Mouse (Mus musculus) bone marrow macrophage, adult 2 months (primary cell): ENCODE data around the gene 1700001C19Rik. TPM values are rescaled to one million over a fixed set of nuclear protein-coding genes. Genes with fewer than 3 reads are reported as not detected.

Experiments
- H3K27ac ChIP-seq: 2 replicates; pipeline ENCODE4 v1.5.1; 2012; ENCODE audit warnings: low read depth, low read length; ENCODE audit not compliant: insufficient read depth
- H3K4me1 ChIP-seq: 2 replicates; pipeline ENCODE4 v1.6.1; 2012; ENCODE audit warnings: low read length; ENCODE audit not compliant: control insufficient read depth, insufficient read depth
- H3K4me3 ChIP-seq: 2 replicates; pipeline ENCODE4 v1.5.1; 2012; ENCODE audit warnings: mild to moderate bottlenecking, low read length, moderate library complexity; ENCODE audit not compliant: insufficient read depth
- CTCF ChIP-seq: IDR thresholded peaks from 2 replicates; pipeline ENCODE4 v1.5.1; 2012; ENCODE audit warnings: low read depth, mild to moderate bottlenecking, low read length, moderate library complexity
- POLR2A ChIP-seq: IDR thresholded peaks from 2 replicates; pipeline ENCODE4 v1.6.1; 2012; ENCODE audit warnings: mild to moderate bottlenecking, low read depth, low read length, borderline replicate concordance
- polyA plus RNA-seq: library from polyadenylated mRNA; stranded (reverse); fragments of >200 nt; gene quantifications from 2 replicates; pipeline ENCODE4 v1.2.4, GENCODE M21; 2012; ENCODE audit not compliant: missing spikeins, insufficient read depth, insufficient read length

Gene 1700001C19Rik
- polyA plus RNA-seq, 1 experiment, result 0.34 TPM

GRCm38 (mm10) chr17:47472435-47473350 is 35.5 kb upstream of the 1700001C19Rik start:
- Histone ChIP-seq H3K4me3 (no peak overlapping the region), H3K27ac (no peak overlapping the region), H3K4me1 (no peaks in the 10 kb centered on the region)
- TF ChIP-seq CTCF, result no peak
- TF ChIP-seq POLR2A, result no peak

- no peak overlapping the region for H3K4me3 ChIP-seq
- no peaks in the 10 kb centered on the region for H3K4me1 ChIP-seq
- H3K27ac ChIP-seq, result no peak overlapping the region
- TF ChIP-seq CTCF (no peak), POLR2A (no peak)
Observed at GRCm38 (mm10) chr17:47470686-47471085, 33.5 kb upstream of the 1700001C19Rik start.

DNA sequence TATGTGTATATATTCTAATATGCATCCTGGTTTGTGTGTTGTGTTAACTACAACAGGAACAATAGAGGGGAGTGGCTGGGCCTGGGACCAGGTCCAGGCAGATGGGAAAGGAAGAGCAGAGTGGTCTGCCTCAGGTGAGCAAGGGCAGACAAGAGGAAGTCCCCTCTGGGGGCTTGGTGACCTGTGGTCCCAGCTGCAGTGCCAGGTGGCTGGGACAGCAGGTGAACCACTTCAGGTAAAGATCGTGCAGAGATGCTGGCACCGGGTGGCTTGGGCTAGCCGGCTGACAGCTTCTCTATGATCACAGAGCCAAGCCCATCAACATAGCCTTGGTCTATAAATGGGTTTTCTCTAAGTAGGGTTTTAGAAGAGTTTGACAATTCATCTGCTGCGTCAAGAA is 32.9 kb upstream of the 1700001C19Rik start:
- no peak overlapping the region for H3K27ac ChIP-seq
- H3K4me1 ChIP-seq, result no peaks in the 10 kb centered on the region
- TF ChIP-seq CTCF (no peak), POLR2A (no peak)
- no peak overlapping the region for H3K4me3 ChIP-seq

DNA sequence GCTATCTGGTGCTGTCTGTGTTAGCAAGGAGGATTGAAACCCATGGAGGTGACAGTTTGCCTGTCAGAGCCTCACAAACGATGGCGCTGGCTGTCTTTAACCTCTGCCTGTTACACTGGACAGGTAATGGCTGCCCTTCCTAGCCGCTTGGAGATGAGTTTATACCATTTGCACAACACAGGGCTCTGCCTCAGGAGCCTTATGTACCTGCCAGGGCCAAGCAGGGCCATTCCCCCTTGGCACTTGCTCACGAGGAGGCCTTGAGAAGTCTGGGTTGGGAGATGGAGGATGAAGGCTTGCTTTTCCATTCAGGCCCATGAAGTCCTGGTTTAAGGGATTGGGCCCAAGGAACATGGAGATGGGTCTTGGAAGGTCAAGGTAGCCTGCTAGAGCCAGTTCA is 32.5 kb upstream of the 1700001C19Rik start:
- no peaks in the 10 kb centered on the region for H3K4me1 ChIP-seq
- H3K27ac ChIP-seq, result no peak overlapping the region
- no peak overlapping the region for H3K4me3 ChIP-seq
- TF ChIP-seq CTCF, result no peak

DNA sequence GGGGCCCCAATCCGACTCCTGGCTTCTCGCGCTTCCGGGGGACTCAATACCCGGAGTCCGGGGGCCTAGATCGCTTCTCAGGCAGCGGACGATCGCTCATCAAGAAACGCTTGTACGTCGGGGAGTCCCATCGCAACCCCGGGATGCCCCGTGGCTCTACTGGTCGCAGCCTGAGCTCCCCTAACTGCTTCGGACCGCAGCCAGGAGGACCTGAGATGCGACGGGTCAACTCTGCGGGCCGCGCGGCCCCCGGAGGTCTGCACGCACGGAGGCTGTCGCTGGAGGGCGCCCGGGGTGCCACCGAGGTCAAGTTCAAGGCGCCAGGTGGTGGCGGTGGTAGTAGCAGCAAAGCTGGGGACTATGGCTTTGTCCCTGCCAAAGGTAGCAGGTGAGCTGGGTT is 31.3 kb upstream of the 1700001C19Rik start:
- TF ChIP-seq CTCF (no peak), POLR2A (no peak)
- no peak overlapping the region for H3K27ac ChIP-seq
- H3K4me3 ChIP-seq, result no peak overlapping the region
- H3K4me1 ChIP-seq, result no peaks in the 10 kb centered on the region

GRCm38 (mm10) chr17:47468063-47468462 is 30.9 kb upstream of the 1700001C19Rik start:
- Histone ChIP-seq H3K27ac (no peak overlapping the region), H3K4me1 (no peaks in the 10 kb centered on the region), H3K4me3 (no peak overlapping the region)
- TF ChIP-seq CTCF, result no peak
- TF ChIP-seq POLR2A, result no peak

DNA sequence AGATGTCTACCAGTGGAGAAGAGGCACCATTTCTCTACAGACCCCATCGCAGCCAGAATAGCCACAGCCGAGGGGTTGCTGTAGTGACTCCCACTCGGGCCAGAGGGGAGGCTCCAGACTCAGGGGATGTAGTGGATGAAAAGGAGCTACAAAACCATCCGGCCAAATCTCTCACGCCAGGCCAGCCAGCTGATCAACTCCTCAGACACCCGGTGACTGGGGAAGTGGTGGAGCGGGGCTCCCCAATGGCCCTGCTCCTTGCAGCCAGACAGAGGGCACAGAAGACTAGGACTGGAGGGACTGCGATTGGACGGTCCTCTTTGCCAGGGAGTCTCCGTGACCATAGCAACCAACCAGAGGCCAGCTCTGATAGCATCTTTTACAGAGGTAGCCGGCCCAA is 30.5 kb upstream of the 1700001C19Rik start:
- H3K4me1 ChIP-seq, result no peaks in the 10 kb centered on the region
- no peak overlapping the region for H3K27ac ChIP-seq
- TF ChIP-seq POLR2A, result no peak
- TF ChIP-seq CTCF, result no peak
- no peak overlapping the region for H3K4me3 ChIP-seq

GRCm38 (mm10) chr17:47466284-47466683 is 29.1 kb upstream of the 1700001C19Rik start:
- H3K4me3 ChIP-seq, result no peak overlapping the region
- no peak overlapping the region for H3K27ac ChIP-seq
- H3K4me1 ChIP-seq, result no peaks in the 10 kb centered on the region
- TF ChIP-seq CTCF (no peak), POLR2A (no peak)

DNA sequence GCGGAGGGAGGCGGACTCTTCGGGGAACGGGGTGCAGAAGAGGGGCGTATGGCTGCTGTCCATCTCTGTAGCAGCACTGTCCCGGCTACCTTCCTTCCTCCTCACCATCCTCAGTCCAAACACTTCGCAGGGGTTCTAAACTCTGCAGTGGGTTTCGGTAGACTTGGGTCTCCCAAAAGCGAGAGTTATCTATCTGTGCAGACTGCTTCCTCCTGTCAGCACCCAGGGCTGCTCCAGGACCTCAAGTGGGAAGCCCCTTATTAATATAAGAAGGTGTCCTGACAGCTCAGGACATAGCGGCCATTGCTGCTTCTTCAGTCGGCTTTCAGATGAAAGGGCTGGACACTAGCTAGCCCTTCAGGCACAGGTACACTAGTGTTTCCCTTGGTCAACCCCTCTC is 27.8 kb upstream of the 1700001C19Rik start:
- Histone ChIP-seq H3K27ac (no peak overlapping the region), H3K4me3 (no peak overlapping the region), H3K4me1 (no peaks in the 10 kb centered on the region)
- TF ChIP-seq POLR2A (no peak), CTCF (no peak)

- Histone ChIP-seq H3K4me3 (no peak overlapping the region), H3K27ac (no peak overlapping the region), H3K4me1 (no peaks in the 10 kb centered on the region)
- TF ChIP-seq POLR2A, result no peak
- no peak for TF ChIP-seq CTCF
Observed at GRCm38 (mm10) chr17:47464248-47464965, 27.2 kb upstream of the 1700001C19Rik start.
